In genomic region chr9:123638668-123639089, GRCm38 (mm10) we compare ENCODE assay signal across 9 mouse cellular contexts. TPM values are rescaled to one million over a fixed set of nuclear protein-coding genes. Genes with fewer than 3 reads are reported as not detected.
A peak's percentile ranks its signal among the peaks of the same experiment; 100 is the strongest.
DNase-seq lines count a peak whose midpoint lies in the region; ATAC-seq and TF ChIP-seq lines count a peak whose summit lies in the region.
"Had no signal": no experiment of that assay in that cellular context is flagged by ENCODE, and none has a peak within 500 bp of the region (broad histone marks: within the 10 kb centered on the region; RNA-seq: fewer than 3 reads in every experiment).

No protein-coding gene starts in this region.

- no peak for ATAC-seq in heart, embryonic 11.5 days (replicated peaks; ENCODE audit: insufficient number of reproducible peaks, low FRiP score, low TSS enrichment)
- ATAC-seq in intestine, embryonic 14.5 days (replicated peaks; ENCODE audit: low FRiP score, low TSS enrichment, low read depth), result peak; percentile 68; the same call in 1 of the 2 replicates

- no peaks in the 10 kb centered on the region for H3K79me2 ChIP-seq in heart, adult 2 months (replicated peaks; ENCODE audit: control insufficient read depth, insufficient read depth, low read length)

- in situ Hi-C loops in ES-E14 (cut with MboI; ENCODE audit: low sequenced_read_pairs in 2 of 2, unreplicated experiment in 2 of 2), result no loop called here

- no peaks in the 10 kb centered on the region for H3K9me3 ChIP-seq in heart, embryonic 11.5 days (replicated peaks; ENCODE audit: control insufficient read depth, low read length)
- no peaks in the 10 kb centered on the region for H3K9me3 ChIP-seq in ES-E14 (ENCODE audit: control insufficient read depth, insufficient read depth, low read depth, low read length)
- H3K9me3 ChIP-seq in intestine, embryonic 14.5 days (ENCODE audit: control insufficient read depth, low read length), result no peaks in the 10 kb centered on the region
- H3K9me3 ChIP-seq: limb, embryonic 15.5 days had no signal

- TF ChIP-seq CTCF in heart, adult 2 months (IDR thresholded peaks at IDR 0.05), result peak; percentile 77

- no peak overlapping the region for H3K4me3 ChIP-seq in heart, adult 2 months
- H3K4me3 ChIP-seq in heart, embryonic 11.5 days (ENCODE audit: low read depth, low read length), result no peak overlapping the region
- H3K4me3 ChIP-seq in ES-E14 (ENCODE audit: insufficient read depth in 1 of 2, low read depth in 1 of 2, low read length in 2 of 2, poor library complexity in 1 of 2, severe bottlenecking in 1 of 2), result no peak overlapping the region
- no peak overlapping the region for H3K4me3 ChIP-seq in intestine, embryonic 14.5 days (ENCODE audit: low read depth, low read length)
- H3K4me3 ChIP-seq: limb, embryonic 15.5 days had no signal

- no peak for TF ChIP-seq EP300 in heart, adult 2 months (IDR thresholded peaks at IDR 0.05; ENCODE audit: insufficient read depth, low read depth, low read length)

- no peak overlapping the region for H3K27ac ChIP-seq in heart, adult 2 months
- no peak overlapping the region for H3K27ac ChIP-seq in heart, embryonic 11.5 days (ENCODE audit: low read depth, low read length)
- no peak overlapping the region for H3K27ac ChIP-seq in ES-E14 (ENCODE audit: insufficient read depth, low read depth, low read length, poor library complexity, severe bottlenecking)
- H3K27ac ChIP-seq in intestine, embryonic 14.5 days (ENCODE audit: low read depth), result no peak overlapping the region
- H3K27ac ChIP-seq: limb, embryonic 15.5 days had no signal

- no peak overlapping the region for H3K9ac ChIP-seq in heart, adult 2 months (ENCODE audit: low read depth, low read length)
- no peak overlapping the region for H3K9ac ChIP-seq in heart, embryonic 11.5 days (ENCODE audit: low read depth, low read length)
- H3K9ac ChIP-seq in ES-E14 (ENCODE audit: insufficient read depth, low read depth, low read length, poor library complexity, severe bottlenecking), result no peak overlapping the region
- H3K9ac ChIP-seq in intestine, embryonic 14.5 days (ENCODE audit: low read length), result no peak overlapping the region
- H3K9ac ChIP-seq: limb, embryonic 15.5 days had no signal

- H3K4me1 ChIP-seq in heart, adult 2 months (ENCODE audit: control insufficient read depth, insufficient read depth, low read length), result no peaks in the 10 kb centered on the region
- H3K4me1 ChIP-seq in heart, embryonic 11.5 days (ENCODE audit: control insufficient read depth, insufficient read depth, low read length), result no peaks in the 10 kb centered on the region
- H3K4me1 ChIP-seq in ES-E14 (ENCODE audit: control insufficient read depth in 2 of 2, insufficient read depth in 2 of 2, low read length in 2 of 2, poor library complexity in 1 of 2), result no peaks in the 10 kb centered on the region
- no peaks in the 10 kb centered on the region for H3K4me1 ChIP-seq in intestine, embryonic 14.5 days (replicated peaks; ENCODE audit: control insufficient read depth, insufficient read depth, low read length)
- H3K4me1 ChIP-seq: limb, embryonic 15.5 days had no signal

- intact Hi-C loops in heart, adult 2 months (cut with DNase I), result loop anchor here (2.0 kb wide), 1 partner anchor 158 kb away; no protein-coding TSS in a partner anchor
- intact Hi-C loops in left cerebral cortex, postnatal 4 days (cut with DNase I), result loop anchor here (5.0 to 10.0 kb wide), 2 partner anchors 69 to 156 kb away; no protein-coding TSS in a partner anchor

- TF ChIP-seq POLR2A in heart, adult 2 months (IDR thresholded peaks at IDR 0.05; ENCODE audit: insufficient read depth, low read depth, low read length), result no peak

- DNase-seq in heart, adult 2 months, result no peak
- DNase-seq in ES-E14 (ENCODE audit: low read depth, low spot score), result peak; percentile 13
- DNase-seq in cerebellum, postnatal 14 days, result peak; percentile 43 to 45
- no peak for DNase-seq in intestine, embryonic 14.5 days (ENCODE audit: low spot score)
- DNase-seq in left cerebral cortex, postnatal 4 days, result peak; percentile 10
- peak; percentile 11 for DNase-seq in right cerebral cortex, postnatal 14 days
- DNase-seq in ovary, postnatal 14 days (ENCODE audit: low spot score), result no peak

- H3K4me2 ChIP-seq in heart, embryonic 11.5 days, result no peak overlapping the region
- H3K4me2 ChIP-seq in intestine, embryonic 14.5 days (ENCODE audit: low read length), result no peak overlapping the region
- H3K4me2 ChIP-seq: limb, embryonic 15.5 days had no signal

- 74% methylated on average over 1 of the region's 1 CpGs for WGBS in heart, adult 2 months
- WGBS in heart, embryonic 11.5 days (ENCODE audit: insufficient replicate concordance), result 54% methylated on average over 1 of the region's 1 CpGs
- WGBS in intestine, embryonic 14.5 days, result 76% methylated on average over 1 of the region's 1 CpGs

- no peaks in the 10 kb centered on the region for H3K36me3 ChIP-seq in heart, adult 2 months (ENCODE audit: control insufficient read depth, insufficient read depth, low read length)
- H3K36me3 ChIP-seq in heart, embryonic 11.5 days (ENCODE audit: control insufficient read depth, insufficient read depth, low read length), result no peaks in the 10 kb centered on the region
- no peaks in the 10 kb centered on the region for H3K36me3 ChIP-seq in ES-E14 (ENCODE audit: control insufficient read depth, insufficient read depth, low read length, poor library complexity, severe bottlenecking)
- no peaks in the 10 kb centered on the region for H3K36me3 ChIP-seq in intestine, embryonic 14.5 days (ENCODE audit: control insufficient read depth, insufficient read depth, low read length)
- H3K36me3 ChIP-seq: limb, embryonic 15.5 days had no signal

- H3K27me3 ChIP-seq in heart, adult 2 months (ENCODE audit: control insufficient read depth, insufficient read depth, low read length), result no peaks in the 10 kb centered on the region
- peaks cover 2% of the 10 kb centered on the region for H3K27me3 ChIP-seq in heart, embryonic 11.5 days (ENCODE audit: control insufficient read depth, insufficient read depth, low read length)
- no peaks in the 10 kb centered on the region for H3K27me3 ChIP-seq in intestine, embryonic 14.5 days (replicated peaks; ENCODE audit: control insufficient read depth, insufficient read depth, low read length)
- H3K27me3 ChIP-seq: limb, embryonic 15.5 days had no signal

TF ChIP-seq in ES-E14, 5 proteins besides CTCF, POLR2A, EP300 and RAD21:
- TF ChIP-seq MAFK (IDR thresholded peaks at IDR 0.05; ENCODE audit: insufficient read depth, low read depth, low read length) (no peak), ZNF384 (IDR thresholded peaks at IDR 0.05; ENCODE audit: low read depth, low read length) (no peak), CHD2 (IDR thresholded peaks at IDR 0.05; ENCODE audit: low read depth, low read length) (no peak), ZC3H11A (IDR thresholded peaks at IDR 0.05; ENCODE audit: borderline replicate concordance, low read depth, low read length) (peak; percentile 53; the same call in 1 of the 2 replicates), HCFC1 (IDR thresholded peaks at IDR 0.05; ENCODE audit: borderline replicate concordance, insufficient read depth, low read length) (no peak)

RNA-seq across cellular contexts. Expression of gene Slc6a20b, which starts 6.3 kb away (rescaled TPM):
- not detected for total RNA-seq in heart, adult 2 months (2021)
- polyA plus RNA-seq in heart, adult 2 months (2012; rRNA removed), result 0.02 TPM in 1 of 2 replicates, not detected in the other
- polyA plus RNA-seq in heart, embryonic 11.5 days (2014; fragmentation: Nextera tagmentation; extraction: Ambion mirVana), result 0.13 and 0.20 TPM in 2 replicates
- total RNA-seq in ES-E14 (2012; rRNA removed), result 0.31 and 0.37 TPM in 2 replicates
- polyA plus RNA-seq in intestine, embryonic 14.5 days (2014; fragmentation: Nextera tagmentation; extraction: Ambion mirVana), result 0.35 and 0.50 TPM in 2 replicates
- total RNA-seq in left cerebral cortex, postnatal 4 days (2021), result under 1 TPM; 0.40 to 0.48 TPM

RNA-seq across cellular contexts. Expression of gene Ccr9, which starts 39.6 kb away (rescaled TPM):
- total RNA-seq in heart, adult 2 months (2021), result under 1 TPM in 1 of 2 experiments, not detected in 1; 0.07 TPM
- polyA plus RNA-seq in heart, adult 2 months (2012; rRNA removed), result 0.20 and 0.21 TPM in 2 replicates
- polyA plus RNA-seq in heart, embryonic 11.5 days (2014; fragmentation: Nextera tagmentation; extraction: Ambion mirVana), result 0.17 and 0.21 TPM in 2 replicates
- not detected in 2 replicates for total RNA-seq in ES-E14 (2012; rRNA removed)
- polyA plus RNA-seq in intestine, embryonic 14.5 days (2014; fragmentation: Nextera tagmentation; extraction: Ambion mirVana), result 0.41 and 0.55 TPM in 2 replicates
- under 1 TPM; 0.16 to 0.18 TPM for total RNA-seq in left cerebral cortex, postnatal 4 days (2021)

RNA-seq across cellular contexts. Expression of gene Slc6a20a, which starts 40.0 kb away (rescaled TPM):
- total RNA-seq in heart, adult 2 months (2021), result not detected
- polyA plus RNA-seq in heart, adult 2 months (2012; rRNA removed), result 0.31 TPM in 1 of 2 replicates, not detected in the other
- not detected in 2 replicates for polyA plus RNA-seq in heart, embryonic 11.5 days (2014; fragmentation: Nextera tagmentation; extraction: Ambion mirVana)
- 0.22 and 0.32 TPM in 2 replicates for total RNA-seq in ES-E14 (2012; rRNA removed)
- 3.3 and 3.6 TPM in 2 replicates for polyA plus RNA-seq in intestine, embryonic 14.5 days (2014; fragmentation: Nextera tagmentation; extraction: Ambion mirVana)
- 10 to 100 TPM; 15.3 to 15.7 TPM for total RNA-seq in left cerebral cortex, postnatal 4 days (2021)

Comparison
In these comparisons a context has a peak if more than half of its experiments do, and no peak if none do; other contexts are left out.
1. DNase-seq: peak in ES-E14 (single experiment), cerebellum, postnatal 14 days (2 of 2), left cerebral cortex, postnatal 4 days (single experiment) and right cerebral cortex, postnatal 14 days (single experiment); none in heart, adult 2 months (0 of 2), intestine, embryonic 14.5 days (single experiment) and ovary, postnatal 14 days (single experiment).
2. RNA of gene Slc6a20a, which starts 40.0 kb away (total RNA-seq): 15.3 to 15.7 TPM in left cerebral cortex, postnatal 4 days; 0.22 to 0.32 TPM in ES-E14 and not detected in heart, adult 2 months; every median in the first group is over 10 times any median in the second.